Mouse (Mus musculus): ENCODE results near the gene Adamts5.

Gene Adamts5

GRCm38 (mm10) chr16:85864691-85865389 lies 36.8 kb downstream of the Adamts5 start:
- ChIA-PET POLR2A (interaction anchor here in 1 of 4 experiments (0.6 kb wide), 1 partner anchor 8 kb away, joined by 3 read pairs; no protein-coding TSS in a partner anchor), CTCF (no interaction called here)

- ChIA-PET CTCF (no interaction called here), POLR2A (no interaction called here)
These were observed 47.1 kb downstream of the Adamts5 start for GRCm38 (mm10) chr16:85854505-85854904.

GRCm38 (mm10) chr16:85827066-85827465 lies 74.6 kb downstream of the Adamts5 start:
- POLR2A ChIA-PET: no interaction called here
- CTCF ChIA-PET: no interaction called here

GRCm38 (mm10) chr16:85822330-85822916 lies 79.2 kb downstream of the Adamts5 start:
- ChIA-PET CTCF (no interaction called here), POLR2A (no interaction called here)

- CTCF ChIA-PET: no interaction called here
- POLR2A ChIA-PET: no interaction called here
These were observed 81.7 kb downstream of the Adamts5 start for GRCm38 (mm10) chr16:85819808-85820458.

DNA sequence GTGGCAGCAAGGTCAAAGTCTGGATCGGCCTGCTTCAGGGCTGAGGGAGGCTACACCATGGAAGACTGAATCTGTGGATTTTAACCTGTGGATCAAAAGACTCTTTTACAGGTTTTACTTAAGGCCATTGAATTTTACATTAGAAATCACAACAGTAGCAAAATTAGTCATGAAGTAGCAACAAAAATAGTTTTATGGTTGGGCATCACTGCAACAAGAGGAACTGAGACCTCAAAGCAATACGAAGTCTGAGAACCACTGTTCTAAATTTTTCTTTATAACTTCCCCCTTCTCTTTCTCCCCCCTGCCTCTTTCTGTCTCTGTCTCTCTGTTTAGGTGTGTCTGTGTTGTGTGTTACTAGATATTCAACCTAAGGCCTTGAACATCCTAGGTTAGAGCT lies 87.5 kb downstream of the Adamts5 start:
- ChIA-PET POLR2A (no interaction called here), CTCF (no interaction called here)

GRCm38 (mm10) chr16:85807626-85808025 lies 94.0 kb downstream of the Adamts5 start:
- CTCF ChIA-PET: interaction anchor here (0.6 to 1.2 kb wide), 13 partner anchors 38 to 1945 kb away, joined by 3 to 5 read pairs (median 3); no protein-coding TSS in a partner anchor
- POLR2A ChIA-PET: interaction anchor here in 1 of 4 experiments (0.6 kb wide), 1 partner anchor 11 kb away, joined by 3 read pairs; no protein-coding TSS in a partner anchor

GRCm38 (mm10) chr16:85807072-85807471 lies 94.6 kb downstream of the Adamts5 start:
- CTCF ChIA-PET: interaction anchor here (0.5 to 1.2 kb wide), 20 partner anchors 39 to 1946 kb away, joined by 3 to 5 read pairs (median 3); no protein-coding TSS in a partner anchor
- POLR2A ChIA-PET: interaction anchor here in 1 of 4 experiments (0.6 kb wide), 1 partner anchor 11 kb away, joined by 3 read pairs; no protein-coding TSS in a partner anchor
